In the genomic region with DNA sequence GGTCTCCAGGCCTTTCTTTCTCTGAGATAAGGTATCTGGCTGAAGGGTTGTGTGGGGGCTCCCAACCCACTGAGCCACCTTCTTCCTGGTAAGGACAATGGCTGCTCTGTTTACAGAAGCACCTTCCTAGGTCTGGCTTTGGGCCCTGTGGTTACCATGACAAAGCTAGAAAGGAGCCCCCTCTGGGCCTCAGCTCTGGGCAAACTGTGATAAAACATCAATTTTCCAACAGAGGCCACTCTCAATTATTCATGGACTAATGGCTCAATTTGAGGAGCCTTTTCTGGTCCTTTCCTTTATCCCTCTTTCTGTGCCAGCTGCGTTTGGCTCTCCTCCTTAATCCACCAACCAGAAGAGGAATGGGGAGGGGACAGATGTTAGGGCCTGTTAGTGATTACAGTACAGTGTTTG, we compare ENCODE assay signal across 9 mouse cellular contexts.
DNase-seq lines count a peak whose midpoint lies in the region; ATAC-seq and TF ChIP-seq lines count a peak whose summit lies in the region.
"Had no signal": no experiment of that assay in that cellular context is flagged by ENCODE, and none has a peak within 500 bp of the region (broad histone marks: within the 10 kb centered on the region; RNA-seq: fewer than 3 reads in every experiment).

No protein-coding gene starts in this region.

- H3K27me3 ChIP-seq in heart, embryonic 15.5 days, result no peaks in the 10 kb centered on the region
- no peaks in the 10 kb centered on the region for H3K27me3 ChIP-seq in heart, adult 2 months (ENCODE audit: control insufficient read depth, insufficient read depth, low read length)
- H3K27me3 ChIP-seq in embryonic facial prominence, embryonic 11.5 days (ENCODE audit: control insufficient read depth, insufficient read depth, low read length), result no peaks in the 10 kb centered on the region
- no peaks in the 10 kb centered on the region for H3K27me3 ChIP-seq in hindbrain, embryonic 15.5 days
- H3K27me3 ChIP-seq in neural tube, embryonic 12.5 days (replicated peaks), result no peaks in the 10 kb centered on the region

- no peaks in the 10 kb centered on the region for H3K36me3 ChIP-seq in heart, embryonic 15.5 days
- H3K36me3 ChIP-seq in heart, adult 2 months (ENCODE audit: control insufficient read depth, insufficient read depth, low read length), result no peaks in the 10 kb centered on the region
- no peaks in the 10 kb centered on the region for H3K36me3 ChIP-seq in embryonic facial prominence, embryonic 11.5 days (replicated peaks; ENCODE audit: control insufficient read depth, insufficient read depth, low read depth, low read length)
- no peaks in the 10 kb centered on the region for H3K36me3 ChIP-seq in hindbrain, embryonic 15.5 days
- H3K36me3 ChIP-seq in neural tube, embryonic 12.5 days, result no peaks in the 10 kb centered on the region

- TF ChIP-seq POLR2A in heart, adult 2 months (IDR thresholded peaks at IDR 0.05; ENCODE audit: insufficient read depth, low read depth, low read length), result no peak

- WGBS in heart, embryonic 15.5 days, result 76% methylated on average over 1 of the region's 1 CpGs
- 52% methylated on average over 1 of the region's 1 CpGs for WGBS in heart, adult 2 months
- WGBS in embryonic facial prominence, embryonic 11.5 days, result 14% methylated on average over 1 of the region's 1 CpGs
- WGBS in hindbrain, embryonic 15.5 days, result 25% methylated on average over 1 of the region's 1 CpGs
- 10% methylated on average over 1 of the region's 1 CpGs for WGBS in neural tube, embryonic 12.5 days

- H3K4me1 ChIP-seq in heart, embryonic 15.5 days (replicated peaks), result peaks cover 45% of the 10 kb centered on the region
- peaks cover 12% of the 10 kb centered on the region for H3K4me1 ChIP-seq in heart, adult 2 months (ENCODE audit: control insufficient read depth, insufficient read depth, low read length)
- no peaks in the 10 kb centered on the region for H3K4me1 ChIP-seq in embryonic facial prominence, embryonic 11.5 days (ENCODE audit: control insufficient read depth, insufficient read depth, low read length)
- H3K4me1 ChIP-seq in hindbrain, embryonic 15.5 days (replicated peaks), result peaks cover 10% of the 10 kb centered on the region
- peaks cover 16% of the 10 kb centered on the region for H3K4me1 ChIP-seq in neural tube, embryonic 12.5 days

- no peaks in the 10 kb centered on the region for H3K9me3 ChIP-seq in heart, embryonic 15.5 days (replicated peaks)
- no peaks in the 10 kb centered on the region for H3K9me3 ChIP-seq in embryonic facial prominence, embryonic 11.5 days (replicated peaks; ENCODE audit: control insufficient read depth, low read length)
- no peaks in the 10 kb centered on the region for H3K9me3 ChIP-seq in hindbrain, embryonic 15.5 days
- no peaks in the 10 kb centered on the region for H3K9me3 ChIP-seq in neural tube, embryonic 12.5 days

- ATAC-seq in heart, embryonic 15.5 days (replicated peaks; ENCODE audit: insufficient number of reproducible peaks, insufficient read depth, low FRiP score, low read depth), result no peak
- ATAC-seq in embryonic facial prominence, embryonic 11.5 days (replicated peaks; ENCODE audit: insufficient number of reproducible peaks, low FRiP score, low TSS enrichment, low read depth), result no peak; the same call in 1 of the 2 replicates
- ATAC-seq in hindbrain, embryonic 15.5 days (ENCODE audit: low FRiP score, low read depth), result peak; percentile 69; the same call in 1 of the 2 replicates
- peak; percentile 89 for ATAC-seq in neural tube, embryonic 12.5 days (ENCODE audit: low FRiP score, low read depth)

- H3K4me3 ChIP-seq in heart, embryonic 15.5 days, result no peak overlapping the region
- no peak overlapping the region for H3K4me3 ChIP-seq in heart, adult 2 months
- no peak overlapping the region for H3K4me3 ChIP-seq in embryonic facial prominence, embryonic 11.5 days (ENCODE audit: low read depth, low read length)
- no peak overlapping the region for H3K4me3 ChIP-seq in hindbrain, embryonic 15.5 days
- no peak overlapping the region for H3K4me3 ChIP-seq in neural tube, embryonic 12.5 days

- peak overlapping the region; percentile 67 for H3K27ac ChIP-seq in heart, embryonic 15.5 days
- H3K27ac ChIP-seq in heart, adult 2 months, result no peak overlapping the region
- no peak overlapping the region for H3K27ac ChIP-seq in embryonic facial prominence, embryonic 11.5 days (replicated peaks; ENCODE audit: low read depth, low read length)
- no peak overlapping the region for H3K27ac ChIP-seq in hindbrain, embryonic 15.5 days (replicated peaks)
- no peak overlapping the region for H3K27ac ChIP-seq in neural tube, embryonic 12.5 days

- no peak for DNase-seq in heart, adult 2 months
- DNase-seq in embryonic facial prominence, embryonic 11.5 days (ENCODE audit: low spot score), result peak; percentile 22
- no peak for DNase-seq in frontal cortex, postnatal 25 days (ENCODE audit: low spot score in 2 of 2)
- no peak for DNase-seq in gastrocnemius, adult 18-20 months (ENCODE audit: low spot score)
- DNase-seq in urinary bladder, postnatal 14 days (ENCODE audit: low spot score), result no peak
- DNase-seq: right cerebral cortex, postnatal 4 days had no signal

- no peak overlapping the region for H3K9ac ChIP-seq in heart, embryonic 15.5 days
- no peak overlapping the region for H3K9ac ChIP-seq in heart, adult 2 months (ENCODE audit: low read depth, low read length)
- no peak overlapping the region for H3K9ac ChIP-seq in embryonic facial prominence, embryonic 11.5 days (replicated peaks; ENCODE audit: low read length)
- no peak overlapping the region for H3K9ac ChIP-seq in hindbrain, embryonic 15.5 days
- no peak overlapping the region for H3K9ac ChIP-seq in neural tube, embryonic 12.5 days

- no peak for TF ChIP-seq EP300 in heart, adult 2 months (IDR thresholded peaks at IDR 0.05; ENCODE audit: insufficient read depth, low read depth, low read length)

- peak overlapping the region; percentile 5; the same call in 1 of the 2 replicates for H3K4me2 ChIP-seq in heart, embryonic 15.5 days
- no peak overlapping the region for H3K4me2 ChIP-seq in embryonic facial prominence, embryonic 11.5 days (ENCODE audit: low read depth, low read length)
- H3K4me2 ChIP-seq in hindbrain, embryonic 15.5 days, result no peak overlapping the region
- no peak overlapping the region for H3K4me2 ChIP-seq in neural tube, embryonic 12.5 days (replicated peaks)

- intact Hi-C loops in heart, adult 2 months (cut with DNase I), result no loop called here

- no peaks in the 10 kb centered on the region for H3K79me2 ChIP-seq in heart, adult 2 months (replicated peaks; ENCODE audit: control insufficient read depth, insufficient read depth, low read length)

- TF ChIP-seq CTCF in heart, adult 2 months (IDR thresholded peaks at IDR 0.05), result no peak

Comparison
In these comparisons a context has a peak if more than half of its experiments do, and no peak if none do; other contexts are left out.
1. ATAC-seq: peak in hindbrain, embryonic 15.5 days (single experiment) and neural tube, embryonic 12.5 days (single experiment); none in heart, embryonic 15.5 days (single experiment) and embryonic facial prominence, embryonic 11.5 days (single experiment).